Mouse (Mus musculus) forebrain, postnatal 0 days (tissue): ENCODE data around the gene Kdm5c. TPM values are rescaled to one million over a fixed set of nuclear protein-coding genes. Genes with fewer than 3 reads are reported as not detected.

Experiments used
- ATAC-seq: fragments of 200-750 bp; cut with Nextera tagmentation; 2 replicates; pipeline ENCODE4 v1.8.0; 2017; ENCODE audit warnings: mild to moderate bottlenecking, moderate library complexity
- DNase-seq: peaks from one replicate; pipeline ENCODE4 v3.0.0-alpha.2; 2015
- H3K27ac ChIP-seq: fragments of 300-500 bp; sonication (generic); 2 replicates; pipeline ENCODE4 v1.5.1; 2014; ENCODE audit warnings: low read depth, mild to moderate bottlenecking, antibody characterized with exemption, low read length, moderate library complexity, mixed read lengths
- H3K27me3 ChIP-seq: fragments of 300-500 bp; sonication (generic); 2 replicates; pipeline ENCODE4 v1.6.1; 2014; ENCODE audit warnings: mild to moderate bottlenecking, low read length, mixed read lengths; ENCODE audit not compliant: insufficient read depth
- H3K36me3 ChIP-seq: fragments of 300-500 bp; sonication (generic); 2 replicates; pipeline ENCODE4 v1.6.1; 2014; ENCODE audit warnings: mild to moderate bottlenecking, moderate library complexity; ENCODE audit not compliant: insufficient read depth
- H3K4me1 ChIP-seq: fragments of 300-500 bp; sonication (generic); 2 replicates; pipeline ENCODE4 v1.6.1; 2014; ENCODE audit warnings: antibody characterized with exemption; ENCODE audit not compliant: insufficient read depth
- H3K4me2 ChIP-seq: fragments of 300-500 bp; sonication (generic); 2 replicates; pipeline ENCODE4 v1.6.1; 2014; ENCODE audit warnings: low read depth, mild to moderate bottlenecking, moderate library complexity
- H3K4me3 ChIP-seq: fragments of 300-500 bp; sonication (generic); 2 replicates; pipeline ENCODE4 v1.5.1; 2014; ENCODE audit warnings: low read depth, low read length, mixed read lengths
- H3K9ac ChIP-seq: fragments of 300-500 bp; sonication (generic); 2 replicates; pipeline ENCODE4 v1.6.1; 2014; ENCODE audit warnings: mild to moderate bottlenecking
- H3K9me3 ChIP-seq: fragments of 300-500 bp; sonication (generic); 2 replicates; pipeline ENCODE4 v1.6.1; 2016; ENCODE audit warnings: low read length
- CTCF ChIP-seq: sonication (generic); IDR thresholded peaks from 2 replicates; pipeline ENCODE4 v1.5.1; 2016; ENCODE audit warnings: antibody characterized with exemption, control low read depth, low read depth
- WGBS: fragments of 180-500 bp; shearing (Covaris S2); extraction: QIAGEN DNeasy Blood & Tissue Kit; methylation state at CpG from one replicate; pipeline ENCODE4 v1.1.7; 2014; 5-methylcytosine and 5-hydroxymethylcytosine counted together
- polyA plus RNA-seq: library from polyadenylated mRNA; unstranded; fragments of >200 nt; fragmentation: Nextera tagmentation; extraction: Ambion mirVana; gene quantifications from 2 replicates; pipeline ENCODE4 v1.2.1, GENCODE M21; 2015
- total RNA-seq: library from RNA; depleted of rRNA; stranded (reverse); fragments of >200 nt; gene quantifications from 2 replicates; pipeline ENCODE4 v1.2.3, GENCODE M21; 2014; rRNA removed

Kdm5c gene
- total RNA-seq, result 47.2 and 56.0 TPM in 2 replicates
- 18.1 and 19.5 TPM in 2 replicates for polyA plus RNA-seq

DNA sequence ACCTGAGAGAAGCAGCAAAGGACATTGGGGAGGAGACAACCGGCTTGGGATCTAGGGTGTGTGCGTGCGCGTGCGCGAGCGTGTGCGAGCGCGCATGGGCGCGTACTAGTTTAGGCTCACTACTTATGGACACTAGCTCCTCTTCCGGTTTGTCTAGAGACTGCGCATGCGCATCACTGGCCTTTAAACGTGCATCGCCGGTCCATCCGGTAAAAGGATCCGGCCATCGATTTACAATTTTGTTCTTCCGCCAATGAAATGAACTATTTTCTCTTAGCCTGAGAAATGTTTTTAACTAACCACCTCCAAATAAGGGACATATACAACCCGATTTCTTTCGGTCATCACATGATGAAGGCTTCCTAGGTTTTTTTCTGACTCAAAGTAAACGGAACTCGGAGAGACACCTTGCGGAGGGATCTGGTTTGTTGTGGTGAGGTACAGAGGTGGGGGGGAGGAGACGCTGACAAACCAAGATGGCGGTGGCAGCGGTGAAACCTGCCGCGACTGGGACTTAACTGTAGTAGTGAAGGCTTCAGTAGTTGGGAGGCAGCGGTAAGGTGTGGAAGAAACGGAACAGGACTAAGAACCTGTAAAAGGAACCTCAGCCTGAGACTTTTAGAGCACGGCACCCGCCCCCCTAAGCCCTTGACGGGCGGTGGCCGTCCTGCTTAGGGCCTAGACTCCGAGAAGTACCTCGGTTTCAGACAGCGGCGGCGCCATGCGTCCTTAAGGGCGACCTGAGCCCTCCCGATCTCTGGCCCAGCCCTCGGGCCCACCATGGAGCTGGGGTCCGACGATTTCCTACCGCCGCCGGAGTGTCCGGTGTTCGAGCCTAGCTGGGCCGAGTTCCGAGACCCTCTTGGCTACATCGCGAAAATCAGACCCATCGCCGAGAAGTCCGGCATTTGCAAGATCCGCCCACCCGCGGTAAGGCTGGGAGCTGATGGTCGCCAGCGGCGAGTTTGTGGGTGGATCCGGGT, at the start of gene Kdm5c:
Gene Kdm5c (plus strand): TSS at position 240 of the 983 bp plus-strand sequence.
- Histone ChIP-seq H3K36me3 (peaks cover 6% of the 10 kb centered on the region; the same call in 1 of the 2 replicates), H3K4me3 (peak within 1 kb of the TSS; percentile 82), H3K9me3 (no peaks in the 10 kb centered on the region), H3K4me1 (no peaks in the 10 kb centered on the region; the same call in 1 of the 2 replicates), H3K4me2 (peak within 1 kb of the TSS; percentile 74), H3K27me3 (no peaks in the 10 kb centered on the region), H3K9ac (peak within 1 kb of the TSS; percentile 88), H3K27ac (peak within 1 kb of the TSS; percentile 83)
- DNase-seq, result peak; percentile 99
- peak; percentile 98 for ATAC-seq
- no peak for TF ChIP-seq CTCF
- WGBS, result 2% methylated on average over 68 of the region's 69 CpGs

DNA sequence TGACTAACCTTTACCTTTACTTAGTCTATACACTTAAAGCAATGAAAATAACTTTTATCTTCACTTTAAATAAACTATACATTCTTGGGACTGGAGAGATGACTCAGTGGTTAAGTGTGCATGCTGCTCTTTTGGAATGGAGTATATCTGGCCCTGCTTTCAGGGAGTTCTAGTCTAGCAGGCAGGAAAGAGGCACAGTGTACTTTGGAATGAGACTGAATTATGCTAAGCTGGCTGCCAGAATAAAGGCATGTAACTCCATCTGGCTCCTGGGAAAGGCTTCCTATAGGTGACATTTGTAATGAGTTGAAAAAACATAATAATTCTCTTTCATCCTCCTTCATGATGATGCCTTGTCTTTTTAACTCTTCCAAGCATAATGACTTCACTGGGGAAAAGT, 45.7 kb upstream of the Kdm5c start:
- Histone ChIP-seq H3K4me2 (no peak overlapping the region), H3K4me1 (no peaks in the 10 kb centered on the region), H3K4me3 (no peak overlapping the region), H3K27ac (no peak overlapping the region), H3K27me3 (no peaks in the 10 kb centered on the region), H3K9ac (no peak overlapping the region), H3K36me3 (no peaks in the 10 kb centered on the region), H3K9me3 (no peaks in the 10 kb centered on the region)
- no peak for ATAC-seq
- TF ChIP-seq CTCF, result no peak
- no peak for DNase-seq

DNA sequence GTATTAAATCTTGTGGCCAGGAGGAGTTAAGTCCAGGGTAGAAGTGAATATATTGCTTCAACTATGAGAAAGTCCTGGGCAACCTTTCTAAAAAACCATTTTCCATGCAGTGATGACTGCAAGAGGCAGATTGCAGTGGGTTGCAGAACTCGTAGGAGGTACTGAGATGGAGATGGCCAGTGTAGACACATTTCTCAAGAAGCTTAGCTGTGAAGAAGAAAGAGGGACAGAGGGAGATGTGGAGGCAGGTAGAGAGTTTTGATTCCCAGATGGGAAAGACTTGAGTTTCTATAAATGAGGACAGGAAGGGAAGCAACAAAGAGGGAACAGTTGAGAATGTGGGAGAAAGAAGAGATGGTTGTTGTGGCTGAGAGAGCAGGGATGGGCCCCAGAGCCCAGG, 41.6 kb upstream of the Kdm5c start:
- no peaks in the 10 kb centered on the region for H3K9me3 ChIP-seq
- DNase-seq (no peak), ATAC-seq (no peak)
- H3K36me3 ChIP-seq, result no peaks in the 10 kb centered on the region
- no peak overlapping the region for H3K4me2 ChIP-seq
- H3K4me3 ChIP-seq, result no peak overlapping the region
- WGBS, result 86% methylated on average over 1 of the region's 1 CpGs
- no peaks in the 10 kb centered on the region for H3K27me3 ChIP-seq
- no peak for TF ChIP-seq CTCF
- no peak overlapping the region for H3K9ac ChIP-seq
- H3K27ac ChIP-seq, result no peak overlapping the region
- no peaks in the 10 kb centered on the region for H3K4me1 ChIP-seq

DNA sequence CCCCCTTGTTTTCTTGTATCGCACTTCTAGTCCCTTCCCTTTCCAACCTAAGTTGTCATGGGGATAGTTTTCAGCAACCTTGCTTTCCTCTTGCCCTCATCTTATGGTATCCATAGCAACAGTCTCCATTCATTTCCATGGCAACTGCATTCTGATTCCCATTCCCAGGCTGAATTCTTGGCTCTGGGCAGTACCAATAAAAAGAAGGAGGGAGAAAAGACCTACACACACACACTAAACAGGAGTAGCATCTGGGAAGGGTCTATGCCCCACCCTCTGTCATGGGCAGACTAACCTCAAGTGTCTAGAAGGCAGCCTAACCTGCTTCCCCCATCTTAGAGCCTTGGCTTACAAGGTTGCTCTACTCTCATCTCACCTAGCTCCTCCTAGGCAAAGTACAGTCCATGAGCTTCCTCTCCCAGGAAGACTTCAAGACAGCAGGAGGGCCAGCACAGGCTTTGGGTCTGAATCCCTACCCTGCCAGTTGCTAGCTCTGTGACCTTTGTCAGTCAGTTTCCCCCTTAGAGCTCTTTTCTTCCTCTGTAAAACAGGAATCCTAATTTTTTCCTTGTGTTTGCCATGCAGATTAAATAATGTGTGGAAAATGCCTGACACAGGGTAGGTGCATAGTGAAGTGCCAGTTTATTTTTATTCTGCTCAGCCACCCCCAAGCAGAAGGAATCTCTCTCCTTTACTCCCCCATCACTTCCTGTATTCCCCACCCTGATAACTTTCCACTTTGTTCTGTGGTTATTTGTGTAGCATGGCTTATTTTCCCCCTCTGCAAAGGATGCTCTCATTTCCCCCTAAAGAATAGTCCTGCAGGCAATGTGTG, 34.8 kb upstream of the Kdm5c start:
- no peaks in the 10 kb centered on the region for H3K36me3 ChIP-seq
- no peaks in the 10 kb centered on the region for H3K27me3 ChIP-seq
- H3K4me3 ChIP-seq, result no peak overlapping the region
- no peaks in the 10 kb centered on the region for H3K9me3 ChIP-seq
- TF ChIP-seq CTCF, result no peak
- DNase-seq (peak; percentile 76), ATAC-seq (peak; percentile 92)
- no peak overlapping the region for H3K9ac ChIP-seq
- H3K4me2 ChIP-seq, result peak overlapping the region; percentile 24
- 7% methylated on average over 1 of the region's 1 CpGs for WGBS
- 0 out of 2 replicates have a peak, but pooled peaks cover 10% of the 10 kb centered on the region for H3K4me1 ChIP-seq
- H3K27ac ChIP-seq, result peak overlapping the region; percentile 81

DNA sequence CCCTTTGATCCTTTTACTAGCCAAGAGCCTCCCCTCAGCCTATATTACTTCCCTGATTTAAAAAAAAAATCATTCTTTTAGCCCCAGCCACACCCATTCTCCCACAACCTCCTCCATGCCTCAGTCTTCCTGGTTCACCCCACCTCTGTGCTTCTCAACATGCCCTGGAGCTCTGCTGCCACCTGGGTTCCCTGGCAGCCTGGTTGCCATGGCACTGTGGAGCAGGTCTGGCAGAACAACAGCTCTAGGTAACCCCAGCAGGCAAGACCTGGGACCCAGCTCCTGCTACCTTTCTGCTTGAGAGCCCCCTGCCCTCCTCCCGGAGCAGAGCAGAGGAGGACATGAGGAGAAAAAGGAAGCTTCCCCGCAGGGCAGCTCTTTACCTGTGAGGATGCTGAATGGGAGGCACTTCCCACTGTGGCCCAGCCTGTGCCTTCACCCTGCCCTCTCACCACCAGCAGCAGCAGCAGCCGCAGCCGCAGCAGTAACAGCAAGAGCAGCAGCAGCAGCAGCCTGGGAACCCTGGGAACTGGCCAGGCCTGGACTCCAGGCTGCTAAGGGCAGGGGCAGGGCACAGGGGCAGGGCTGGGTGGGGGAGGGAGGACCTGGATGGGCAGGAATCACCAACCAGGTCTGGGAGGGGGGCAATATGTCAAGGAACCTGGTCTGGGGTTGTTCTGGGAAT, 30.9 kb upstream of the Kdm5c start:
- 45% methylated on average over 4 of the region's 4 CpGs for WGBS
- H3K4me2 ChIP-seq, result no peak overlapping the region
- no peak for DNase-seq
- no peak overlapping the region for H3K4me3 ChIP-seq
- no peaks in the 10 kb centered on the region for H3K36me3 ChIP-seq
- 0 out of 2 replicates have a peak, but pooled peaks have one; percentile 19 for ATAC-seq
- no peak overlapping the region for H3K27ac ChIP-seq
- no peaks in the 10 kb centered on the region for H3K9me3 ChIP-seq
- H3K9ac ChIP-seq, result no peak overlapping the region
- TF ChIP-seq CTCF, result no peak
- H3K27me3 ChIP-seq, result no peaks in the 10 kb centered on the region
- 0 out of 2 replicates have a peak, but pooled peaks cover 10% of the 10 kb centered on the region for H3K4me1 ChIP-seq

DNA sequence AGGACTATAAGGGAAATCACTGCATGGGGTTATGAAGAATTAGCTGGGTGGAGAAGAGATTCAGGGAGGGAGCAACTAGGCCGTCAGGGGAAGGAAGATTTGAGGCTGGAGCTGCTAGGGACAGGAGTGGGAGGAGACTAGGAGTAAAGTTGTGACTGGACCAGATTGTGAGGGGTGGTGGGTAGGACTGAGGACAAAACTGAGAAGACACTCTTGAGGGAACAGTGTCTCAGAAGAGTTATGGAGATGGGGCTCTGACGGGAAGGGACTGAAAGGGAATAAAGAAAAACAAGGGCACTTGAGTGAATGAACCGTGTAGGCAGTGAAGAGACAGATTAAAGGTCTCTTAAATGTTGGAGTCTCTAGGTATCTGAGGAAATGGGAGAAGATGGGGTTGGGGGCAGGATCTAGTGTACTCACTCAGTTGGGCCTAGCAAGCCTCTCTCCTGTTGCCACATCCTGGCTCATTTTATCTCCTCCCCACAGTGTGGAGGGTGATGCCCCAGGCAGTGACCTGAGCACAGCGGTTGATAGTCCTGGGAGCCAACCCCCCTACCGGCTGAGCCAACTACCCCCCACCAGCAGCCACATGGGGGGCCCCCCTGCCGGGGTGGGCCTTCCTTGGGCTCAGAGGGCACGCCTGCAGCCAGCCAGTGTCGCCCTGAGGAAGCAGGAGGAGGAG, 30.3 kb upstream of the Kdm5c start:
- H3K4me2 ChIP-seq, result no peak overlapping the region
- no peak for TF ChIP-seq CTCF
- no peak overlapping the region for H3K9ac ChIP-seq
- H3K4me3 ChIP-seq, result no peak overlapping the region
- ATAC-seq (no peak), DNase-seq (no peak)
- no peaks in the 10 kb centered on the region for H3K9me3 ChIP-seq
- H3K27ac ChIP-seq, result no peak overlapping the region
- no peaks in the 10 kb centered on the region for H3K36me3 ChIP-seq
- H3K4me1 ChIP-seq, result 0 out of 2 replicates have a peak, but pooled peaks cover 10% of the 10 kb centered on the region
- 39% methylated on average over 8 of the region's 8 CpGs for whole genome bisulfite sequencing
- no peaks in the 10 kb centered on the region for H3K27me3 ChIP-seq
